Mouse (Mus musculus) forebrain, embryonic 13.5 days (tissue): ENCODE measurements around the gene Atg7. TPM values are rescaled to one million over a fixed set of nuclear protein-coding genes. Genes with fewer than 3 reads are reported as not detected.

Experiments used
- ATAC-seq: fragments of 200-750 bp; cut with Nextera tagmentation; 2 replicates; pipeline ENCODE4 v1.8.0; 2017
- H3K27ac ChIP-seq: fragments of 300-500 bp; sonication (generic); 2 replicates; pipeline ENCODE4 v1.5.1; 2015; ENCODE audit warnings: inconsistent platforms, mild to moderate bottlenecking, moderate library complexity
- H3K27me3 ChIP-seq: fragments of 300-500 bp; sonication (generic); 2 replicates; pipeline ENCODE4 v1.6.1; 2015; ENCODE audit warnings: mild to moderate bottlenecking, inconsistent platforms
- H3K36me3 ChIP-seq: fragments of 300-500 bp; sonication (generic); 2 replicates; pipeline ENCODE4 v1.6.1; 2015; ENCODE audit warnings: mild to moderate bottlenecking, inconsistent platforms; ENCODE audit not compliant: poor library complexity, severe bottlenecking
- H3K4me1 ChIP-seq: fragments of 300-500 bp; sonication (generic); 2 replicates; pipeline ENCODE4 v1.6.1; 2015; ENCODE audit warnings: inconsistent platforms
- H3K4me2 ChIP-seq: fragments of 300-500 bp; sonication (generic); 2 replicates; pipeline ENCODE4 v1.6.1; 2015; ENCODE audit warnings: inconsistent platforms, mild to moderate bottlenecking, moderate library complexity
- H3K4me3 ChIP-seq: fragments of 300-500 bp; sonication (generic); 2 replicates; pipeline ENCODE4 v1.5.1; 2015; ENCODE audit warnings: mild to moderate bottlenecking, inconsistent platforms
- H3K9ac ChIP-seq: fragments of 300-500 bp; sonication (generic); 2 replicates; pipeline ENCODE4 v1.6.1; 2015; ENCODE audit warnings: mild to moderate bottlenecking, inconsistent platforms
- H3K9me3 ChIP-seq: fragments of 300-500 bp; sonication (generic); replicated peaks from 2 replicates; pipeline ENCODE4 v1.6.1; 2016; ENCODE audit warnings: inconsistent platforms
- WGBS: fragments of 180-500 bp; shearing (Covaris S2); methylation state at CpG from one replicate; pipeline ENCODE4 v1.1.7; 2015; 5-methylcytosine and 5-hydroxymethylcytosine counted together
- polyA plus RNA-seq: library from polyadenylated mRNA; unstranded; fragments of >200 nt; fragmentation: Nextera tagmentation; extraction: Ambion mirVana; gene quantifications from 2 replicates; pipeline ENCODE4 v1.2.1, GENCODE M21; 2015

Gene Atg7
- polyA plus RNA-seq, 1 experiment from 2014 or later, result 18.5 TPM

GRCm38 (mm10) chr6:114904818-114905217 lies 261.9 kb downstream of the Atg7 start:
- H3K27ac ChIP-seq, result no peak overlapping the region
- ATAC-seq, result no peak
- no peaks in the 10 kb centered on the region for H3K36me3 ChIP-seq
- no peak overlapping the region for H3K4me2 ChIP-seq
- no peak overlapping the region for H3K9ac ChIP-seq
- no peaks in the 10 kb centered on the region for H3K27me3 ChIP-seq
- H3K4me1 ChIP-seq, result peaks cover 81% of the 10 kb centered on the region
- H3K4me3 ChIP-seq, result no peak overlapping the region
- no peaks in the 10 kb centered on the region for H3K9me3 ChIP-seq
- WGBS, result 95% methylated on average over 3 of the region's 3 CpGs

GRCm38 (mm10) chr6:114905253-114906028 lies 262.5 kb downstream of the Atg7 start:
- H3K4me1 ChIP-seq, result peaks cover 75% of the 10 kb centered on the region
- no peak for ATAC-seq
- H3K36me3 ChIP-seq, result no peaks in the 10 kb centered on the region
- no peak overlapping the region for H3K4me2 ChIP-seq
- WGBS, result 88% methylated on average over 8 of the region's 8 CpGs
- H3K9ac ChIP-seq, result no peak overlapping the region
- H3K27ac ChIP-seq, result no peak overlapping the region
- no peaks in the 10 kb centered on the region for H3K9me3 ChIP-seq
- H3K27me3 ChIP-seq, result no peaks in the 10 kb centered on the region
- H3K4me3 ChIP-seq, result no peak overlapping the region

GRCm38 (mm10) chr6:114906209-114906608 lies 263.3 kb downstream of the Atg7 start:
- Histone ChIP-seq H3K36me3 (no peaks in the 10 kb centered on the region), H3K27me3 (no peaks in the 10 kb centered on the region), H3K9me3 (no peaks in the 10 kb centered on the region), H3K27ac (no peak overlapping the region), H3K4me2 (no peak overlapping the region), H3K9ac (no peak overlapping the region), H3K4me1 (peaks cover 67% of the 10 kb centered on the region), H3K4me3 (no peak overlapping the region)
- no peak for ATAC-seq
- 77% methylated on average over 5 of the region's 5 CpGs for WGBS

- H3K9me3 ChIP-seq, result no peaks in the 10 kb centered on the region
- H3K27ac ChIP-seq, result no peak overlapping the region
- no peak overlapping the region for H3K9ac ChIP-seq
- no peaks in the 10 kb centered on the region for H3K36me3 ChIP-seq
- ATAC-seq, result no peak
- WGBS, result 93% methylated on average over 6 of the region's 6 CpGs
- no peak overlapping the region for H3K4me2 ChIP-seq
- no peak overlapping the region for H3K4me3 ChIP-seq
- H3K4me1 ChIP-seq, result peaks cover 66% of the 10 kb centered on the region
- no peaks in the 10 kb centered on the region for H3K27me3 ChIP-seq
These were observed 264.6 kb downstream of the Atg7 start for GRCm38 (mm10) chr6:114907459-114907858.

- Histone ChIP-seq H3K27ac (no peak overlapping the region), H3K4me2 (no peak overlapping the region), H3K9ac (no peak overlapping the region), H3K4me3 (no peak overlapping the region), H3K27me3 (no peaks in the 10 kb centered on the region), H3K4me1 (peaks cover 67% of the 10 kb centered on the region), H3K36me3 (no peaks in the 10 kb centered on the region), H3K9me3 (no peaks in the 10 kb centered on the region)
- ATAC-seq, result no peak
- 91% methylated on average over 7 of the region's 7 CpGs for WGBS
These were observed 266.9 kb downstream of the Atg7 start for GRCm38 (mm10) chr6:114909801-114910200.

Other genes with a start within 250 kb of the Atg7 start
- 0.41 and 0.55 TPM in 2 replicates for gene Hrh1, start 245.2 kb upstream of the Atg7 start, polyA plus RNA-seq